Mouse (Mus musculus) neural tube, embryonic 11.5 days (tissue): Measurements from ENCODE around the gene Flcn. TPM values are rescaled to one million over a fixed set of nuclear protein-coding genes. Genes with fewer than 3 reads are reported as not detected.

Experiments
- ATAC-seq: fragments of 200-750 bp; cut with Nextera tagmentation; 2 replicates; pipeline ENCODE4 v1.8.0; 2017; ENCODE audit warnings: moderate number of reproducible peaks, mild to moderate bottlenecking, moderate TSS enrichment, moderate library complexity; ENCODE audit not compliant: insufficient read depth, low FRiP score, low TSS enrichment
- DNase-seq: peaks from one replicate; pipeline ENCODE4 v3.0.0-alpha.2; 2015; ENCODE audit warnings: low spot score
- H3K27ac ChIP-seq: fragments of 300-500 bp; sonication (generic); 2 replicates; pipeline ENCODE4 v1.5.1; 2014; ENCODE audit warnings: low read depth, mild to moderate bottlenecking, low read length
- H3K27me3 ChIP-seq: fragments of 300-500 bp; sonication (generic); 2 replicates; pipeline ENCODE4 v1.6.1; 2014; ENCODE audit warnings: mild to moderate bottlenecking, low read length, mixed read lengths; ENCODE audit not compliant: control insufficient read depth, insufficient read depth
- H3K36me3 ChIP-seq: fragments of 300-500 bp; sonication (generic); 2 replicates; pipeline ENCODE4 v1.6.1; 2014; ENCODE audit warnings: mild to moderate bottlenecking, low read length, moderate library complexity, mixed read lengths; ENCODE audit not compliant: control insufficient read depth, insufficient read depth
- H3K4me1 ChIP-seq: fragments of 300-500 bp; sonication (generic); 2 replicates; pipeline ENCODE4 v1.6.1; 2014; ENCODE audit warnings: low read length, mixed read lengths; ENCODE audit not compliant: control insufficient read depth, insufficient read depth
- H3K4me2 ChIP-seq: fragments of 300-500 bp; sonication (generic); 2 replicates; pipeline ENCODE4 v1.6.1; 2014; ENCODE audit warnings: low read depth, mild to moderate bottlenecking, moderate library complexity
- H3K4me3 ChIP-seq: fragments of 300-500 bp; sonication (generic); 2 replicates; pipeline ENCODE4 v1.5.1; 2014; ENCODE audit warnings: low read depth, low read length
- H3K9ac ChIP-seq: fragments of 300-500 bp; sonication (generic); 2 replicates; pipeline ENCODE4 v1.6.1; 2014; ENCODE audit warnings: mild to moderate bottlenecking, low read length
- H3K9me3 ChIP-seq: fragments of 300-500 bp; sonication (generic); 2 replicates; pipeline ENCODE4 v1.6.1; 2016; ENCODE audit warnings: low read length; ENCODE audit not compliant: control insufficient read depth
- WGBS: fragments of 180-500 bp; shearing (Covaris S2); extraction: QIAGEN DNeasy Blood & Tissue Kit; methylation state at CpG from one replicate; pipeline ENCODE4 v1.1.7; 2014; 5-methylcytosine and 5-hydroxymethylcytosine counted together
- polyA plus RNA-seq: library from polyadenylated mRNA; unstranded; fragments of >200 nt; fragmentation: Nextera tagmentation; extraction: Ambion mirVana; gene quantifications from 2 replicates; pipeline ENCODE4 v1.2.1, GENCODE M21; 2014

Gene Flcn
- polyA plus RNA-seq, 1 experiment from 2014 or later, result 30.9 TPM

GRCm38 (mm10) chr11:59769307-59769706 is 40.5 kb downstream of the Flcn start:
- no peak for DNase-seq
- H3K4me3 ChIP-seq, result no peak overlapping the region
- H3K9ac ChIP-seq, result no peak overlapping the region
- peaks cover 23% of the 10 kb centered on the region for H3K36me3 ChIP-seq
- no peaks in the 10 kb centered on the region for H3K9me3 ChIP-seq
- no peak overlapping the region for H3K4me2 ChIP-seq
- ATAC-seq, result no peak
- H3K4me1 ChIP-seq, result no peaks in the 10 kb centered on the region
- H3K27me3 ChIP-seq, result no peaks in the 10 kb centered on the region
- 92% methylated on average over 2 of the region's 2 CpGs for WGBS
- no peak overlapping the region for H3K27ac ChIP-seq

- H3K4me2 ChIP-seq, result no peak overlapping the region
- H3K27ac ChIP-seq, result no peak overlapping the region
- H3K36me3 ChIP-seq, result peaks cover 25% of the 10 kb centered on the region
- H3K4me3 ChIP-seq, result no peak overlapping the region
- H3K9me3 ChIP-seq, result no peaks in the 10 kb centered on the region
- no peaks in the 10 kb centered on the region for H3K27me3 ChIP-seq
- H3K4me1 ChIP-seq, result no peaks in the 10 kb centered on the region
- ATAC-seq, result no peak
- H3K9ac ChIP-seq, result no peak overlapping the region
- 95% methylated on average over 6 of the region's 6 CpGs for WGBS
- DNase-seq, result no peak
These were observed 49.0 kb downstream of the Flcn start for GRCm38 (mm10) chr11:59760796-59761195.

- H3K4me1 ChIP-seq, result no peaks in the 10 kb centered on the region
- 84% methylated on average over 2 of the region's 2 CpGs for WGBS
- H3K9me3 ChIP-seq, result no peaks in the 10 kb centered on the region
- H3K4me3 ChIP-seq, result no peak overlapping the region
- no peak for ATAC-seq
- no peak for DNase-seq
- H3K9ac ChIP-seq, result no peak overlapping the region
- no peak overlapping the region for H3K27ac ChIP-seq
- H3K36me3 ChIP-seq, result peaks cover 21% of the 10 kb centered on the region
- H3K27me3 ChIP-seq, result no peaks in the 10 kb centered on the region
- no peak overlapping the region for H3K4me2 ChIP-seq
These were observed 50.2 kb downstream of the Flcn start for GRCm38 (mm10) chr11:59759626-59760025.

GRCm38 (mm10) chr11:59759178-59759577 is 50.6 kb downstream of the Flcn start:
- no peaks in the 10 kb centered on the region for H3K4me1 ChIP-seq
- H3K36me3 ChIP-seq, result peaks cover 21% of the 10 kb centered on the region
- no peaks in the 10 kb centered on the region for H3K9me3 ChIP-seq
- no peak overlapping the region for H3K4me3 ChIP-seq
- ATAC-seq (no peak), DNase-seq (no peak)
- no peak overlapping the region for H3K27ac ChIP-seq
- no peak overlapping the region for H3K4me2 ChIP-seq
- no peaks in the 10 kb centered on the region for H3K27me3 ChIP-seq
- 93% methylated on average over 4 of the region's 4 CpGs for WGBS
- H3K9ac ChIP-seq, result no peak overlapping the region

GRCm38 (mm10) chr11:59758191-59758985 is 51.4 kb downstream of the Flcn start:
- no peak for ATAC-seq
- 91% methylated on average over 9 of the region's 9 CpGs for WGBS
- H3K4me3 ChIP-seq, result no peak overlapping the region
- no peak overlapping the region for H3K4me2 ChIP-seq
- no peak overlapping the region; the same call in 1 of the 2 replicates for H3K9ac ChIP-seq
- no peaks in the 10 kb centered on the region for H3K4me1 ChIP-seq
- no peaks in the 10 kb centered on the region for H3K9me3 ChIP-seq
- no peaks in the 10 kb centered on the region for H3K27me3 ChIP-seq
- no peak for DNase-seq
- peaks cover 18% of the 10 kb centered on the region for H3K36me3 ChIP-seq
- no peak overlapping the region for H3K27ac ChIP-seq

- Histone ChIP-seq H3K4me1 (no peaks in the 10 kb centered on the region), H3K4me2 (no peak overlapping the region), H3K36me3 (peaks cover 23% of the 10 kb centered on the region), H3K9me3 (no peaks in the 10 kb centered on the region), H3K27me3 (no peaks in the 10 kb centered on the region), H3K9ac (no peak overlapping the region), H3K4me3 (no peak overlapping the region), H3K27ac (no peak overlapping the region)
- DNase-seq, result no peak
- 79% methylated on average over 4 of the region's 4 CpGs for WGBS
- ATAC-seq, result no peak
These were observed 53.5 kb downstream of the Flcn start for GRCm38 (mm10) chr11:59756351-59756750.

- H3K4me3 ChIP-seq, result no peak overlapping the region
- H3K9me3 ChIP-seq, result no peaks in the 10 kb centered on the region
- H3K27ac ChIP-seq, result no peak overlapping the region
- H3K36me3 ChIP-seq, result peaks cover 21% of the 10 kb centered on the region
- 96% methylated on average over 6 of the region's 6 CpGs for WGBS
- no peak overlapping the region for H3K4me2 ChIP-seq
- DNase-seq (no peak), ATAC-seq (no peak)
- no peak overlapping the region for H3K9ac ChIP-seq
- no peaks in the 10 kb centered on the region for H3K27me3 ChIP-seq
- no peaks in the 10 kb centered on the region for H3K4me1 ChIP-seq
These were observed 55.3 kb downstream of the Flcn start for GRCm38 (mm10) chr11:59754504-59754903.

- Histone ChIP-seq H3K9ac (no peak overlapping the region), H3K27ac (no peak overlapping the region), H3K27me3 (no peaks in the 10 kb centered on the region), H3K9me3 (no peaks in the 10 kb centered on the region), H3K4me1 (no peaks in the 10 kb centered on the region), H3K4me2 (no peak overlapping the region), H3K4me3 (no peak overlapping the region), H3K36me3 (peaks cover 10% of the 10 kb centered on the region)
- no peak for ATAC-seq
- DNase-seq, result no peak
- WGBS, result 91% methylated on average over 3 of the region's 3 CpGs
These were observed 60.8 kb downstream of the Flcn start for GRCm38 (mm10) chr11:59749050-59749449.

- Histone ChIP-seq H3K4me1 (no peaks in the 10 kb centered on the region), H3K9me3 (no peaks in the 10 kb centered on the region), H3K36me3 (peaks cover 14% of the 10 kb centered on the region), H3K27me3 (no peaks in the 10 kb centered on the region), H3K9ac (no peak overlapping the region), H3K4me3 (no peak overlapping the region), H3K4me2 (no peak overlapping the region), H3K27ac (no peak overlapping the region)
- DNase-seq (no peak), ATAC-seq (no peak)
- 94% methylated on average over 2 of the region's 2 CpGs for WGBS
These were observed 63.2 kb downstream of the Flcn start for GRCm38 (mm10) chr11:59746614-59747013.
